Mouse (Mus musculus): ENCODE data around the gene Hils1. TPM values are rescaled to one million over a fixed set of nuclear protein-coding genes. Genes with fewer than 3 reads are reported as not detected.
"Not testable (repeated sequence)": the region's sequence is repeated elsewhere in the genome, so short reads cannot be mapped to it uniquely, and the experiment has no call there.

Hils1 gene
- polyA plus RNA-seq, 1 experiment = 0.22 TPM

- DNase-seq (ENCODE audit: low spot score) = no peak
Observed at GRCm38 (mm10) chr11:95004136-95004936, 36.9 kb downstream of the Hils1 start.

- no peak for DNase-seq (ENCODE audit: low spot score)
Observed at GRCm38 (mm10) chr11:95004937-95005198, 37.5 kb downstream of the Hils1 start.

- no peak for DNase-seq (ENCODE audit: low spot score)
Observed at GRCm38 (mm10) chr11:95006038-95006437, 38.6 kb downstream of the Hils1 start.

GRCm38 (mm10) chr11:95006525-95007219, 39.3 kb downstream of the Hils1 start:
- DNase-seq (ENCODE audit: low spot score) = no peak

GRCm38 (mm10) chr11:95007418-95007817, 40.0 kb downstream of the Hils1 start:
- no peak for DNase-seq (ENCODE audit: low spot score)

GRCm38 (mm10) chr11:95008661-95009628, 41.6 kb downstream of the Hils1 start:
- no peak for DNase-seq (ENCODE audit: low spot score)

GRCm38 (mm10) chr11:95009629-95010014, 42.2 kb downstream of the Hils1 start, which contains the start of gene Samd14:
Gene Samd14, plus strand, starts transcription at chr11:95009879.
- DNase-seq (ENCODE audit: low spot score) = no peak

- DNase-seq (ENCODE audit: low spot score) = no peak
Observed at GRCm38 (mm10) chr11:95010141-95010739, 42.8 kb downstream of the Hils1 start.

- DNase-seq (ENCODE audit: low spot score) = not testable (repeated sequence)
Observed at GRCm38 (mm10) chr11:95010841-95011403, 43.5 kb downstream of the Hils1 start.

GRCm38 (mm10) chr11:95011416-95011815, 44.0 kb downstream of the Hils1 start:
- no peak for DNase-seq (ENCODE audit: low spot score)

- DNase-seq (ENCODE audit: low spot score) = no peak
Observed at GRCm38 (mm10) chr11:95012075-95012474, 44.7 kb downstream of the Hils1 start.

- no peak for DNase-seq (ENCODE audit: low spot score)
Observed at GRCm38 (mm10) chr11:95012487-95012886, 45.1 kb downstream of the Hils1 start.

GRCm38 (mm10) chr11:95015484-95015883, 48.1 kb downstream of the Hils1 start:
- DNase-seq (ENCODE audit: low spot score) = no peak

Other genes with a start within 250 kb of the Hils1 start
- gene Cdc34b, start 225.8 kb upstream of the Hils1 start, polyA plus RNA-seq (2012; rRNA removed) = 0.07 and 0.17 TPM in 2 replicates
- gene Tmem92, start 184.9 kb upstream of the Hils1 start, polyA plus RNA-seq (2012; rRNA removed) = not detected in 2 replicates
- 953 and 1,532 TPM in 2 replicates for gene Col1a1, start 31.4 kb upstream of the Hils1 start, polyA plus RNA-seq (2012; rRNA removed)
- gene Sgca, start 8.7 kb downstream of the Hils1 start, polyA plus RNA-seq (2012; rRNA removed) = 69.2 and 93.5 TPM in 2 replicates
- 16.0 and 35.7 TPM in 2 replicates for gene Ppp1r9b, start 23.4 kb downstream of the Hils1 start, polyA plus RNA-seq (2012; rRNA removed)
- 5.8 and 9.6 TPM in 2 replicates for gene Samd14, start 42.3 kb downstream of the Hils1 start, polyA plus RNA-seq (2012; rRNA removed)
- gene Pdk2, start 73.8 kb downstream of the Hils1 start, polyA plus RNA-seq (2012; rRNA removed) = 34.6 and 59.4 TPM in 2 replicates
- gene Itga3, start 109.2 kb downstream of the Hils1 start, polyA plus RNA-seq (2012; rRNA removed) = 55.1 and 58.8 TPM in 2 replicates
- 0.39 and 0.41 TPM in 2 replicates for gene Dlx3, start 152.5 kb downstream of the Hils1 start, polyA plus RNA-seq (2012; rRNA removed)
- gene Dlx4, start 178.7 kb downstream of the Hils1 start, polyA plus RNA-seq (2012; rRNA removed) = 0.27 and 0.36 TPM in 2 replicates

Measured in urinary bladder, adult 2 months (tissue).